Mouse (Mus musculus): ENCODE data around the gene Zbtb18. TPM values are rescaled to one million over a fixed set of nuclear protein-coding genes. Genes with fewer than 3 reads are reported as not detected.

The Zbtb18 gene
- 126 to 143 TPM (median 136 TPM) in 4 replicates for total RNA-seq (2023)

GRCm38 (mm10) chr1:177442196-177442808 lies at the start of gene Zbtb18:
Zbtb18 (plus strand) TSS chr1:177442351.

Other genes starting within 250 kb of the Zbtb18 start
- 68.5 to 79.6 TPM (median 72.5 TPM) in 4 replicates for gene Akt3, start 184.1 kb upstream of the Zbtb18 start, total RNA-seq (2023)

Data from B cell, adult 62 days (primary cell).